Mouse (Mus musculus) lung, postnatal 25 days (tissue): ENCODE data around the gene Tnpo1.
A peak's percentile ranks its signal among the peaks of the same experiment; 100 is the strongest.

Source experiments
- DNase-seq: peaks from one replicate; pipeline ENCODE4 v3.0.0; 2022; ENCODE audit warnings: low spot score

Tnpo1 gene

DNA sequence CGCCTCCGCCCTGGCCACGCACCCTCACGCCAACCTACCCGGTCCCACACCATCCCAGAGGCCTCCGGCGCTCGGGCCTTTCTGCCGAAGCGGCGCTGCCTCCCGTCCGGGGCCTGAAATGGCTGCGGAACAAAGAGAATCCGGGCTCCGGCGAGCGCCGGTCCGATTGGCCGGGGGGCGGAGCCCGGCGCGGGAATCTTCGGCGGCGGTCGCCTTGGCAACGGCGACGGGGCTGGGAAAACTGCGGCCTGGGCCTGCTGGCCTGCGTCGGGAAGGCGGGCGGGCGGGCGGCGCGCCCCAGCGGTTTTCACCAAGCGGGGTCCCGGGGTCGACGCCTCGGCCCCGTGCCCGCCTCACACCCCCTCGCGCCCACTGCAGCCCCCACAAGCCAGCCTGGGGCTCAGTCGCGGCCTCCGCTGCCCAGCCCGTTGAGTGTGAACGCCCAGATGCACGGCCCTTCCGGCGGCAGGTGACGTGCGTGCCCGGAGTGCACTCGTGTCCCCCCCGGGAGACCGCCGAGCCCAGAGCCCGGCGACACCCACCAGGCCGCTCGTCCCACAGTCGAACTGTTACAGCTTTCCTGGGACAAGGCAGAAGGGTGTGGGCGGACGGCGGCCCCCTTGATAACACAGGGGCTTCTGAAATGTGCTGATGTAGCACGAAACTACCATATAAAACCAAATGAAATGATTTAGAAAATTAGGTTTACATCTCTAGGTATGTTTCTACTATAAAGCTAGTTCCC is at the start of gene Tnpo1:
Tnpo1 (minus strand) TSS at position 172 of the 745 bp plus-strand sequence.
- peak; percentile 92 for DNase-seq

DNA sequence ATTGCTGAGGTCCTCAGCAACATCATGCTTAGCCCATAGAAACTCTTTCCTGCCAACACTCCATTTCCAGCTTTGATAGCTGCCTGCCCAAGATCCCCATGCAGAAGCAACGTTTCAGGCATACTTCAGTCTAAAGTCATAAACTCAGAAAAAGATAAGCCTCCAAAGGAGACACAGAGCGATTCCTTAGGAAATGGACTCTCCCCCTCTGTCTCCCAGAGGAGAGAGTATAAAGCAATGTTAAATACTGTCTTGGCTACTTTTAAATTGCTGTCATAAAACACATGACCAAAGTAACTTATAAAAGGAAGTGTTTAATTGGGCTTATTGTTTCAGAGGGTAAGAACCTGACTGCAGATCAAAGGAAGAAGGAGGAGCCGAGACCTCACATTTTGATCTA is 45.9 kb upstream of the Tnpo1 start:
- DNase-seq, result no peak

DNA sequence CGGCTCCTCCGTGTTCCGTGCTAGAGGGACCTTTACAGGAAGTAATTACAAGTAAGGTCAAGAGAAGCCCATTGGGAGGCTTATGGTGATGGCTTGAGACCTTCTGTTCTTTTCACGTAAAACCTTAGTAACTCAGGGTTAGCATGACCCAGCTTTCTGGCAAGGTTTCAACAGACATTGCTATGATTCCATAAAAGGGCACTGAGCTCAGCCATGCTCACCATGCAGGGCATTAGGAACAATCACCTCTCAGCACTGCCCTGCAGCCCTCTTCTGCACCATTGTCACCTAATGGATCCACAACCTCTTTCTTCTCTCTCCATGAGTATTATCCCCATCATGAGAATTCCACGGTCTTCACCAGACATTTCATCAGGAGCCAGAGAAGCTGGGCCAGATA is 45.5 kb upstream of the Tnpo1 start:
- DNase-seq, result no peak

DNA sequence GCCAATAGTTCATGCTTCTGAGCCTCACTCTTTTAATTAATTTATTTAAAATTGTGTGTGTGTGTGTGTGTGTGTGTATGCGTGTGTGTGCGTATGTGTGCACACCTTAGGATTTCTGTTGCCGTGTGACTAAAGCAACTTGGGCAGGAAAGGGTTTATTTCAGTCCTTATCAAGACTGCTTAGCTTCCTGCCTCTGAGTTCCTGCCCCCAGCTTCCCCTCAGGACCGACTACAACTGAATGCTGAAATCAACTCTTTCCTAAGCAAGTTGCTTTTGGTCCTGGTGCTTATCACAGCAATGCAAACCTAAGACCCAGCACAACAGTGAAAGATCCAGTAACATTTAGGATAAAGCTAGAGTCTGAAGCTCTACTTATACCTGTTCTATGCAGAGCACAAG is 42.3 kb upstream of the Tnpo1 start:
- DNase-seq, result no peak

DNA sequence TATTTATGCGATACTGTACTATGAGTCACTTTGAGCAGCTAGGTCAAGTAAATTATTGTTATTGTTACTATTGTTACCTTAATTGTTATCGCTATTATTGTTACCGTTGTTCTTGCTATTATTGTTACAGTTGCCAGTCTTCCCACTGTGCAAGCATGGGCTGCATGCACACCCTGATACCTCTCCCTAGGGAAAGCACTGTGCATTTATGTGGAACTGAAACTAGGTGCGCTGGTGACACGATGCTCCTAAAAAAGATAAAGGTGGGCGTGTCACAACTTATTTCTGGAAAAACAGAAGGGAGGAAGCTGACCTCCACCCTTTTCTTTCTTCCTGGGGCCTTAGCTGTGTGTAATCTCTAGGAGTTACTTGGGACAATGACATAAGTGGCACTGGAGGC is 41.8 kb upstream of the Tnpo1 start:
- DNase-seq, result no peak

DNA sequence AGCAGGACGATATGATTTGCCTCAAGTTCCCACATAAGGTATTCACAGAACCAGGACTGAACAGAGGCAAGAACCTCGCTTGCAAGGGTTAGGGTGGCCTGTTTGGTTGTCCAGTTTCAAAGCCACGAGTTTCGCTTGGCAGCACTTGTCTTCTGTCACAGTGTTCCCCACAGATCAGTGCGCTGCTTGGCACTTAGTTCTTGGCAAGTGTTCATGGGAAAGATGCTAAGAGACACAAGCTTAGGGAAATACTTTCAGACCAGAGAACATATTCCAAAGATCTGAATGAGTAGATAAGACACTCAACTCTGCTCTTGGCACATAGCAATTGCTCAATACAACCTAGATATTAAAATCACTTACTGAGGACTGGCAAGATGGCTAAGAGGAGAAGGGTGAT is 40.4 kb upstream of the Tnpo1 start:
- peak; percentile 16 for DNase-seq

DNA sequence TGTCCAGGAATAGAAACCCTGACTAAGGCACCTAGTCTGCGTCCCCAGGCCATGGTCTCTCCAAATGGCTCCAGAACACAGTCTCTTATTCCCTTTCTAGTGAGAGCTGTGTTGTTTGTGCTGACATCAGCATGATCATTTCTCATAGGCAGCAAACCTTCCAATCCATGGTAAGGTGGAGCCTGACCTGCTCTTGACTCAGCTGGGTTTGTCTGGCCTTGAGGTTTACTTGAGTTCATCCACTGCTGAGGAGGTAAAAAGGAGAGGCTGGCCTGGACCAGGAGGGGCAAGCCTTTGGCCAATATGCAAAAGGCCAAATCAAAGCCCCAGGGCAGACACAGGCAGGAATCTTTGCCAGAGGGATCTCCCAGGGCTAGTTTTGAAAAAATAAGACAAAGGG is 37.4 kb upstream of the Tnpo1 start:
- no peak for DNase-seq

DNA sequence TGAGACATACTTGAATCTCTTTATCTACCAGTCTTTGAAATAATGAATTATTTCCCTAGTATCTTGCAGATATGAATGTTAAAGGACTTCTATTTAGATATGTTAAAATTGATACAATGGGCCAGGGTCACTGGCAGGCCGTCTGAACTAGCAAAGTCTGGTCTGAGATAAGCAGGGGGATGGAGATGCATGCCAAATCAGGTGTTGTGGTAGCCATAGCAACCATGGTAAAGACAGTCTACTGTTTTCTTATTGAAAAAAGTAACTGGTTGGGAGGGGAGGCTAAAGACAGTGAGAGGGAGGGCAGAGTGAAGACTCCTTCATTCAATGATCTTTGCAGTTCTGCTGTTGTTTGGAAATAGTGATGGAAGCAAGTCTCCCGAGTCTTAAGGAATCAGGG is 32.0 kb upstream of the Tnpo1 start:
- no peak for DNase-seq

DNA sequence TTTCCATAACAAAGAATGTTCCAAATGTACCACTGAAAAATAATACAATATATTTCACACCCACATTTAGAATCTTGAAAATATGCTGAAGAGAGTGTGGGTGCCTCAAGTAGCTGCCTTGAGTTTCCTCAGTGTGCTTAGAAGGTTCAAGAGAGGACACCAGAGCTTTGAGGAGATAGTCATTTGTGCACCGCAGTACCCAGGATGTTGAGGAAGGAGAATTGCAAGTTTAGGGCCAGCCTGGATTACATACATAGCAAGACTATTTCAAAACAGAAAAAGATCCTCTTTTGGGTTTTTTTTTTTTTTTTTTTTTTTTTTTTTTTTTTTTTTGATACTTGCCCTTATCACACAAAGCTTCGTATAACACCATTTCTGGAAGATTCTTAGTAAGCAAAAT is 30.0 kb upstream of the Tnpo1 start:
- no peak for DNase-seq

DNA sequence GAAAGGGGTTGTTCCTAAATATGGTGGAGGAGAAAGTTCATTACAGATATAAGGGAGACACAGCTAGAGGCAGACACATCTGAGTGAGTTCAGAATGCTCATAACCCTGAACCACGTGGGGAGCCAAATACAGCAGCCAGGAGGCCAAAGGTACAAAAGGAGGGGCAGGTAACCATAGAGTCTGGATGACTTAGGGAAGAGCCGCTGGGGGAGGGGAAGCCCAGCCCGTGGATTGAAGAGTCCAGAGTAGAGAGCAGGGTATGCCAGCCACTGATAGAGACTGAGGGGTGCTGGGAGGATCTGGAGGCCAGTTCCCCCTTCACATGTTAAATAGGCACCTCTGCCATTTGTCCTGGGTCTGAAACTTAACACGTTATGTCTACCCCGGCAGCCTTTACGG is 29.5 kb upstream of the Tnpo1 start:
- DNase-seq, result no peak

DNA sequence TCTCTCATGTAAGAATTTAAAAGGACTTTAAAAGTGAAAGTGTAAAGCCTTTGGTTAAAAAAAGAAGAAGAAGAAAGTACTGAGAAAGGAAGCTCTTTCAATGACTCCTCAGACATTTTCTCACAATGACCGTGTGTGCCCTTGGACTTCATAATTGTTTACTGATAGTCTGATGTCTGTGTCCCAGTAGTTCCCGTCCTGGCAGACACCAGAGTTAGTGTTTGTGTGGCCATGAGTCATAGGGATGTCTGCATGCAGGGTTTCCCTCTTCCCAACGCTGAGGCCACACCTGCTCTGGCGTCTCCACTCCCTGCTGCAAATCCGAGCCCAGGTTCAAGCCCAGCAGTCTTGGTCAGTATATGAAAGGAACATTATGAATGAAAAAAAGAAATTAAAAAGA is 29.0 kb upstream of the Tnpo1 start:
- DNase-seq, result peak; percentile 51

DNA sequence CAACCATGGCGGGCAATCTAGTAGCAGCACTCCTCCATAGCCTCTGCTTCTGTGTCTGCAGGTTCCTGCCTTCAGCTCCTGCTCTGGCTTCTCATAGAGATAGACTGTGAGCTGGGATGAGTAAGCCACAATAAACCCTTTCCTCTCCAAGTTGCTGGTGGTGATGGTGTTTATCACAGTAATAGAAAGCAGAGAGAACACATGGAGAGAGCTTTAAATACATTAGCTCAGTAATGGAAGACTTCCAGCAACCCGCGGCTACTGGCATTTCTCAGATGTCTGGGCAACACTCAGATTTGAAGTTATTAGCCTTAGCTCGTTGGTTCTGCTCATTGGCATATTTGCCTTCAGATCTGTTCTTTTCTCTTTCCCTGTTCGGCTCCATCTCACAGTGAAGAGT is 27.6 kb upstream of the Tnpo1 start:
- no peak for DNase-seq

DNA sequence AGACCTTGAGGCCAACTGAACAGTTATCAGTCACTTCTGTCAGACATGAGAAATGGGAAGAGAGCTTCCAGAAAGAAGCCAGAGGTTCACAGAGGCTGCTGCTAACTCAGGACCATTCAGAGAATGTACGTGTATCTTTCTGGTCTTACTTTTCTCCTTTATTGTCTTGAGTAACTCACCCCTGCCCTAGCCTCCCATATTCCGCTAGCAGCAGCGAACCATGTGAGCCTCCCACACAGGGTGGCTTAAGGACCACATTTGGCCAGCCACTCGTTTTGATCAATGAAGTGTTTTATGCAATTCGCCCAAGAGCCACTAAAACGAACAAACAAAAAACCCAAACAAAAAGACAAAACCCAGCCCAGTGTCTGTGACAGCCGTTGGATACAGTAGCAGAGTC is 25.8 kb upstream of the Tnpo1 start:
- no peak for DNase-seq

DNA sequence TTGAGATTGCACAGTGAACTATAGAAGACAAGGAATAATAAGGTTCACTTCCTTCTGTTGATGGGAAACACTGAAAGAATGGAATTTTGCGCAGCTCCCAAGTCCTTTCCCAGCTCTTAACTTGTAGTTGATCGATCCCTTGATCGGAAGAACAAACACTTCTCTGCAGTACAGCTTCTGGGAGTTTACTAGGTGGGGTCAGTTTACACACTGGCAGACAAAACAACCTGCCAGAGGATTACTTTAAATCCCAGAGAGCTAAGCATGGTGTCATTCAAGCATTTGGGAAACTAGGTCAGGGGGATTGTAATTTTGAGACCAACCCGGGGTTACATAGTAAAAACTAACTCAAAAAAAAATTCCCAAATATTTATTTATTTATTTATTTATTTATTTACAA is 22.0 kb upstream of the Tnpo1 start:
- DNase-seq, result no peak

DNA sequence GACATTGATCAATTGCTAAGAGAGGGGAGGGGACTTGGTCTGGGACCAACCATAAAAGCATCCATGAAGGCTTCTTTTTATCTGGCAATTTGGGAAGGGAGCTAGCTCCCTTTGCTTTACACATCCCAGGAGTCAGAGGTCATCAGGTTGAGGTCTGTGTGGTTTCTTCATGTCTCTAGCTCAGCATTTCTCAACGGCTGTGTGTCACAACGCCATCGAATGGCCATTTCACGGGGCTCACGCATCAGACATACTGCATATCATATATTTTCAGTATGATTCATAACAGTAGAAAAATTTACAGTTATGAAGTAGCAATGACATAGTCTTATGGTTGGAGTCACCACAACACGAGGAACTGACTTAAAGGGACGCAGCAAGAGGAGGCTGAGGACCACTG is 20.2 kb upstream of the Tnpo1 start:
- no peak for DNase-seq

DNA sequence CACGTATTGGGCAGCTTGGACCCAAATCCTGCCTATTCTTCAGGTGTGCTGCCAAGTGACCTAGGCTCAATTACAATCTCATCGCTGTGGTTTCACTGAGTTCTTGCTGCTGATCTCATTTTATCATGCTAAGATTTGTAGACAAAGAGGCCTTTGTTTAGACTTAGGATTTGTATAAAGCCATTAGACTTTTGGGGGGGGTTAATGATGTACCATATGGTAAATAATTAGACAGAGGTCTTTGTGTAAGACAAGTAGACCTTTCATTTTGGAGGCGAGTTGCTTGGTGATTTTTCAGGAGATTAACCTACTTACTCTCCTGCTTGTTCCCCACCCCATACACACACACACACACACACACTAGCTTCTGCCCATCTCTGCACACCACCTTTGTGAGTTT is 19.7 kb upstream of the Tnpo1 start:
- no peak for DNase-seq

DNA sequence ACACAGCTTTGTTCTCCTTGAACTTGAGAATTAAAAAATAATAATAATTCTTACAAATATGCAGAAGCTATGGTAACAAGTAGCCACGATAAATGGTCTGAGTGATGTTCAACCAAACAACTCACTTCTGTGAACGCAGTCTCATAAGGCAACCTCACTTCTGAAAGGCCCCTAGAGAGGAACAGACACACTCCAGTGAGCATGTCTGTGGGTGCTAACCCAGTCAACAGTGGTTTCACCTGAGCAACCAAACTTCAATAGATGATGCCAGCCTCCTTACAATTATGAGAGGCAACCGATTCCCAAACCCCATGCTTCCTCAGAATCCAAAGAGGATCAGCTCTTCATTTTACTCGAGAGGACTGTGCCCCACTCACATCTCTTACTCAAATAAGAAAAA is 19.2 kb upstream of the Tnpo1 start:
- no peak for DNase-seq

DNA sequence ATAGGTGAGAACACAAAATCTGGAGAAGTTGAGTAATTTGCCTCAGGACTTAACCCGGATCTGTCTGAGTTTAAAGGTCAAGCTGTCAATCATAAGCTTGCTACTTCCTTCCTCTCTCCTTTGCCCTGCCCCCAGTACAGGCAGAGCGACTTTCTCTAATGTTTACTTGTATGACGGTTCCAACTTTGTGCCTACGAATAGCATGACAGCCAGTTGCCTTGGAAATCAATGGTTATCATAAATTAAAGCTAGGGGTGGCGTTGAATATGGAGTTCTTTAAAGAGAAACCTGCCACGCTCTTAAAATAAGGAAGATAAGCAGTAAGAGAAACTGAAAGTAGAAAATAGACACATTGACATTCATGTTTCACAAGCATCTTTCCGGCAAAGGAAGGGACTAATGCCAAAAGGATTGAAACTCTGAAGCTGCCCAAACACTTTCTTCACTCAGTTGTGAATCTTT is 18.5 kb upstream of the Tnpo1 start:
- peak; percentile 74 for DNase-seq

DNA sequence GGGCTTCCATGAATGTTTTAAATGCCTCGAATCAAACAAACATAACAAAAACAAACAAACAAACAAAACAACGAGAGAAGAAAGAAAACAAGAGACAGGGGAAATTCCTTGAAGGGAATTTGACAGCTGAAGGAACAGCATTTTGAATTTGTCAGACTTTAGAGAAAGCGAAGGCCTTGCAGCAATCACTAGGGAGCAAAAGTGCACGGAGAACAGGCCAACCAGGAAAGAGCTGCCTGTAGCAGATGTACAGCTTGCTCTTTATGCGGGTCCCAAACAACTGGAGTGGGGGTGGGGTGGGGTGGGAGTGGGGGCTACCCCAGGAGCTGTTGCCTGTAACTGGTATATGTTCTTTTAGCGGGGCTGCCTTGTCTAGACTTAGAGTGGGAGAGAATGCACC is 16.2 kb upstream of the Tnpo1 start:
- DNase-seq, result no peak

DNA sequence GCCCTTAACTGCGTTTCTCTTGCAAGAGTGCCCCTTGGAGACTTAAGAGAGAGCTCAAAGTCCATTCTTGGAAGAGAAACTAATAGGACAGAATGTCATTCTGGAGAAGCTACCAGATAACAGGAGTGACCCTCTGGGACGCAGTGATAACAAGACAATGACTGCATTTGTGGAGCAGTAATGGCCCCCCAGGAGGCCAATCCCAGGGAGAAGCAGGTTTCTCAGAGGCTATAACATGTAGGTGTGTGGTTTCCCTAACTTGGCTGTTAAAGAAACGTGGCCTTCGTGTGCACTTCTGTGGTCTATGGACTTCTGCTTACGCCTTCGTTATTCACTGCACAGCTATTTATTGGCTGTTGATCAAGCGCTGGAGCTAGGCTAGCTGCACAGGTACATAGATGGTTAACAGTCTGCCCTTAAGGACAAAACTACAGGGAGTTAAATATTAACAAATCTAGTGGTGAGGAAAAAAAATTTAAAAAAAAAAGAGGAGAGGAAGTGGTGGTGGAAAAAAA is 15.7 kb upstream of the Tnpo1 start:
- DNase-seq, result no peak

DNA sequence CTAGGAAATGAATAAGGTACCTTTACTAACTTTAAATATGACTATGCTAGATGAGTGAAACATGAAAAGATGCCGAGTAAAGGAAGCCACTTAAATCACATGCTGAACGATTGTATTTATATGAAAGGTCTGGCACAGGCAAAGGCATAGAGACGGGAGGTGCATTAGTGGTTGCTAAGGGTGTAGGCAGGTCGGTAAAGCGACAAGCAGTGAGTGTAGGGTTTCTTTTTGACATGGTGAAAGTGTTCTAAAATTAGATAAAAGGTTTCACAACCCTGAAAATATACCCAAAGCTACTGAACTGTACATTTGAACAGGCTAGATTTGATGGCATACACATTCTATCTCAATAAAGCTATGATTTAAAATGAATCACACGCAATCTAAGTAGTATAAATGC is 10.9 kb upstream of the Tnpo1 start:
- DNase-seq, result no peak

DNA sequence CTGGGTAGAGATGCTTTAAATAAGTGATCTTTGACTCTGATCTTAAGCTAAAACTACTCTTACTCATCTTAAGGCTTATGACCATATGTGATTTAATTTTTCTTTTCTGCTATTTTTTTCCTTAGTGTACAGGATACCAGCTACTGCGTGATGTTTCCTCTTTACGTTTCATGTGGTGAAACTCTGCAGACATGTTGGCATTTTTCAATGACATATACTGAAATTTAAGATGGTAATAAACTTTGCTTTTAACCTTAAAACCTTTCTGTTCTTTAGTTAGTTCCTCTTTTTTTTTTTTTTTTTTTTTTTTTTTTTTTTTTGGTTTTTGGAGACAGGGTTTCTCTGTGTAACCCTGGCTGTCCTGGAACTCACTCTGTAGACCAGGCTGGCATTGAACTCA is 2.7 kb upstream of the Tnpo1 start:
- DNase-seq, result no peak

DNA sequence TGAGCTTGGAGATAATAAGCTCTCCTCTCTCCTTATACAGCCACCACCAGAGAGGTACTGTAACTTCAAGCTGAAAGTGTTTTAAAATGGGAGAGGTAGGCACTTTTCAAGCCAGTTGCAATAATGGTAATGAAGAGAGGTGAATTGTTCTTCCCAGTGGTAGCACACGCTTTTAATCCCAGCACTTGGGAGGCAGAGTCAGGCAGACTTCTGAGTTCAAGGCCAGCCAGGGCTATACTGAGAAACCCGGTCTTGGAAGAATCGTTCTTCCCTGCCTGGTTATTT is 716 bp upstream of the Tnpo1 start:
- DNase-seq, result no peak

DNA sequence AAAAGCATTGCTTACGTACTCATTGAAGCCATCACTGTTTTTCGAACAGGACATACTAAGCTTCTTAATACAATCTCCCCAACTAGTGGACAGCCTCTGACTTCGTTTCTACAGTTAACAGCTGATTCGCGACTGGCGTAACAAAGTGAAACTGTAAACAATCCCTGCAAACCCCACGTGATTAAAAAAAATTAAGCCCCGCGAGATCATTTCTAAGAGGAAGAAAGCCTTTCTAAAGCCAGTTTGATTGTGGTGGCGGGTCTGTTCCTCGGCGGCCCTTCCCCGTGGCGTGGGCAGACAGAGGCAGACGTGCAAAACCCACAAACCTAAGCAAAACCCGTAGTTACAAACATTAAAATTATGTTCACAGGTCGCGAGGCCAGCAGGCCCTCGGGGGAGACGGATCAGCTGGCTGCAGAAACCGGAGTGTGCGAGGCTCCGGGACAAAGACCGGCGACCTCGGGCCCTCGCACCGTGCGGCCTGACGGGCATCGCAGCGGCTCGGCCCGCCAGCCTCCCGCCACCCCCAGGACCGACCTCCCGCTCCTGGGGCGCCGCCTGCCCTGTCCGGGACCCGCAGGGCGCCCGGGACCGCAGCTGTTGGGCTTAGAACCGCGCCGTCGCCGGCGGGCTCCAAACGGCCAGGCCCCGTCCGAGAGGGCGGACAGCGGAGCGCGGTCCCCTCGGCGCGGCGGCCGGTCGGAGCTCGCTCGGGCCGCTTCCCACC is 535 bp downstream of the Tnpo1 start:
- DNase-seq, result peak; percentile 84
